Mouse (Mus musculus) layer of hippocampus, postnatal 14 days (tissue): ENCODE results near the gene Tmem258. TPM values are rescaled to one million over a fixed set of nuclear protein-coding genes. Genes with fewer than 3 reads are reported as not detected.
A peak's percentile ranks its signal among the peaks of the same experiment; 100 is the strongest.

Experiments
- DNase-seq, 2 experiments: peaks; one replicate each; pipeline ENCODE4 v3.0.0; 2021 to 2022; ENCODE audit warnings: low spot score in 2 of 2, mixed read lengths in 1 of 2
- total RNA-seq, 2 experiments: library from RNA; stranded (reverse); gene quantifications; 2 replicates each; pipeline ENCODE4 v1.2.3; 2021

The Tmem258 gene
- total RNA-seq, 2 experiments from 2014 or later: 90.6 to 91.7 TPM

DNA sequence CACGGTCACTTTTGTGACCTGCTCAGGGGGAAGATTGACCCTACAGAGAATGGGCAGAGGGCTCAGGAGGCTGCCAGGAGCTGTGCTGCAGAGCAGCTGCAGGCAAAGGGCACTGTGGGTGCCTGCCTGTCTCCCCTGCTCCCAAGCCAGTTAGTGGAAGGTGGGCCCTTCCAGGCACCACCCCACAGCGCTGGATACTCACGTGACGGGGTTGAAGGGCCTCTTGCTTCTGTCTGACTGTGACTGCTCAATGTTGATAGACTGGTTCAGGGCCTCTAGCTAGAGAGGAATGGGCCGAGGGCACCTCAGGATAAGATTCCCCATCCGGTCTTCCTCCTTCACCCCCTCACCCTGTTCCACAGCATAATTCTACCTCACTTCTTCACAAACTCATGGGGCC, 15.8 kb downstream of the Tmem258 start:
- DNase-seq: no peak

- no peak for DNase-seq
Measured at GRCm38 (mm10) chr19:10221585-10221984, 17.8 kb downstream of the Tmem258 start.

GRCm38 (mm10) chr19:10222656-10223055, 18.8 kb downstream of the Tmem258 start:
- no peak for DNase-seq

DNA sequence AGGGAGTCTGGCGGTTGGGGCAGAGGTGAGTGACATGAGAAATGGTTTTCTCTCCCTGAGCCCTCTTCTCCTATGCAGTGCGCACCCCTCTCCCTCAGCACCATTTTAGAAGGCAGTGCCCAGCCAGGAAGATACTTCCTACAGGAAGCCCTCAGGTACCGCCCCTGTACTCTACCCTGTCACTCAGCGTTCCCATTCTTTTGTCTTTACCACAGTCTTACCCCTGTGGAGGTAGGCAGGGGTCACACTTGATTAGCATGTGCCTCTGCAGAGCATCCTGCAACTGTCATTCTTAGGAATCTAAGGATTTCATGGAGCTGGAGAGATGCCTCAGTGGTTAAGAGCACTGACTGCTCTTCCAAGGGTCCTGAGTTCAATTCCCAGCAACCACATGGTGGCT, 19.7 kb downstream of the Tmem258 start:
- no peak for DNase-seq

GRCm38 (mm10) chr19:10224637-10225453, 21.0 kb downstream of the Tmem258 start:
- DNase-seq: no peak

GRCm38 (mm10) chr19:10225767-10226166, 22.0 kb downstream of the Tmem258 start:
- DNase-seq: no peak

DNA sequence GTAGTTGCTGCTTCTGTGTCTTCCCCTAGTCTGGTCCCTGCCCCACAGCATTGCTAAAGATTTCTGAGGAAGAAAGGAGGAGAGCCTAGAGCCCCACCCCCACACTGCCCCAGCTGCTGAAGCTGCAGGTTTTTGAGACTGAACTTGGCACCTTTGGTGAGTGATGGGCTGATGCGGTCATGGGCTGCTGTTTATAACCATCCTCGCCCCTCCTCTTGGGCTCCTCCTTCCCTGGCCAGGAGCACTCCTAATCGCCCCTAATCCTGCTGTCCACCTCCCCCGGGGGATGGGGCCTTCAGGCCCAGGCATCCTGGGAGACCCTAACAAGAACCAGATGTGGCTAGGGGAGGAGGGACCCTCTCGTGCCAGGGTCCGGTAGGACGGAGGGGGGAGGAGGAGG, 27.2 kb downstream of the Tmem258 start:
- DNase-seq: no peak

GRCm38 (mm10) chr19:10231871-10232270, 28.1 kb downstream of the Tmem258 start:
- DNase-seq: no peak

- no peak for DNase-seq
Measured at GRCm38 (mm10) chr19:10232327-10233017, 28.7 kb downstream of the Tmem258 start.

DNA sequence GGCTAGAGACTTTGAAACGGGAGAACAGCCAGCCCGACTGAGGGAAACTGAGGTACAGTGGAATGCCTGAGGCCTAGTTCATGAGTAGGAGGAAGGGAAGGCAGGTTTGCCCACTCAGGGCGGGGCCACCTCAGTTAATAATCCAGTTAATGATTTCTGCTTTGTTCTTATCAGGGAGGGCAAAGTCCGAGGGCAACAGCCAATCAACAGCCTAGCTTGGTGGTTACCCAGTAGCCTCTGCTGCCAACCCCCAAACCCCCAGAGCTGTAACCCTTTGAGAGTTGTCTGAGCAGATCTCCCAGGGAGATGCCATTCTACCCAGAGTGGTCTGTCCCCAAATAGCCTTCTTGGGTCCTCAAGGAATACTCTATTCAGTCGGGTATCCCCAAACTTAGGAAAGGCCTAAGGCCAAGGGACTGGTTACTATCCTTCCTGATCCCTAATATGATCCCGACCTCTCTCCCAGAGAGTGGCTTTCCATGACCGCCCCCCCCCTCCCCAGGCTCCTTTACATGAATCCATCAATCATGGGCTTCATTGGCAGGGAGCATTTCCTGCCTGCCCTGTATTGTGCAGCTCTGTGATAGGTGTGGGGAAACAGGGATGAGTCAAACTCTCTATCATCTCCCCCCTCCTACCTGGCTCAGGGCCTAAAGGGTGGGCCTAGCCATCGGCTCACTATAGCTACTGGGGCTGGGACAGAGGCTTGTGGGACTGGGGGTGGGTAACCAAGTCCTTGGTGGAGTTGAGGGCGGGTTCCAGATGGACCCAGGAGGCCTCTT, 32.2 kb downstream of the Tmem258 start:
- DNase-seq: no peak

DNA sequence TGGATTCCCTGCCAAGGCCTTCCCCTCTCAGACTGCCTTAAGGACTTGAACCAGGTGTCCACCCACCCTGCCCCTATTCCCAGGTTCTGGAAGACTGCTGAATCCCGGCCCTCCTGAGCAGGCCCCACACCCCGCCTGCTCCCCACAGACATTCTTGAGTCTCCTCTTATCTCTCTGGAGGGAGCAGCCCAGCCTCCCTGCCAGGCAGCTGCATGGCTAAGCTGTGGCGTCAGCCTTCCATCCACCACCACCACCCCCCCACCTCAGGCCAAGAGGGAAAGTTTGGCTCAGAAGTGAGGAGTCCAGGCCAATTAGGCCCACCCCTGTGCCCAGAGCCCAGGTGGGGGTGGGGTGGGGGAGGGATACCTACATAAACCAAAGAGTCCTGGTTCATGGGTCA, 34.7 kb downstream of the Tmem258 start:
- DNase-seq: no peak

DNA sequence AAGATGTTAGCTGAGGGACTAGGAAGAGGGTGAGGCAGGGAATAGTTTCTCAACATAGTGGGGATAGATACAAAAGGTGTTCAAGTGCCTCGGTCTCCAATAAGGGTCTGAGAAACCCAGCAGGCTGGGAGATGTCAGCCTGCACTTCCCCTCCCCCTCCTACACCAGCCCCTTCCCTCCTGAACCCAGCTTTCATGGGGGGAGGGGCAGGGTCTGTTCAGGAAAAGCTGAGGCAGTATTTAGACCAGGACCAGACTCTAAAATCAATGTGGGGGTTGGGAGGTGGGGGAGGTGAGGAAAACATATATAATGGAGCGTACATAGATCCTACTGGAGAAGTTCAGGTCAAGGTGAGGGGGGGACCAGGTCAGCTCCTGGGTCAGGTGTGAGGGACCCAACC, 35.6 kb downstream of the Tmem258 start:
- DNase-seq: no peak

- DNase-seq: no peak
Measured at GRCm38 (mm10) chr19:10239975-10240653, 36.3 kb downstream of the Tmem258 start.

GRCm38 (mm10) chr19:10240654-10241305, 37.0 kb downstream of the Tmem258 start, which contains the start of gene Myrf:
Gene Myrf, minus strand, starts transcription at chr19:10240748.
- peak; percentile 55 for DNase-seq

DNA sequence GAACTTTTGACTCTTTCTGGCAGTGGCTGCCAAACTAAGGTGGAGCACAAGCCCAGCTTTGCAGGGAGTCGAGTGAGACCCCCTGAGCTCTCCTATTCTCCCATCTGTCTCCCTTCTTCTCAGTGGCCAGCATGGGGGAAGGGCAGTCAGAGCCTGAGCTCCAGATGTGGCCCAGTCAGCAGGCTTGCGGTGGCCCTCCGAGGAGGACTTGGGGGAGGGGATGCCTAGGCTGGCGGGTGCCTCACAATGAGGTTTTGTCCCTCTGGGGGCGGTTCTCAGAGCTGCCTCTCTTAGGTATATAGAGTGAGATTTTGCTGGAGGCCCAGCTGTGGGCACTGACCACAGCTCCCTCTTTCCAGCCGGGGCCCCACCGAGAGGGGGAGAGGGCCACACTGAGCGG, 39.1 kb downstream of the Tmem258 start:
- DNase-seq: no peak

DNA sequence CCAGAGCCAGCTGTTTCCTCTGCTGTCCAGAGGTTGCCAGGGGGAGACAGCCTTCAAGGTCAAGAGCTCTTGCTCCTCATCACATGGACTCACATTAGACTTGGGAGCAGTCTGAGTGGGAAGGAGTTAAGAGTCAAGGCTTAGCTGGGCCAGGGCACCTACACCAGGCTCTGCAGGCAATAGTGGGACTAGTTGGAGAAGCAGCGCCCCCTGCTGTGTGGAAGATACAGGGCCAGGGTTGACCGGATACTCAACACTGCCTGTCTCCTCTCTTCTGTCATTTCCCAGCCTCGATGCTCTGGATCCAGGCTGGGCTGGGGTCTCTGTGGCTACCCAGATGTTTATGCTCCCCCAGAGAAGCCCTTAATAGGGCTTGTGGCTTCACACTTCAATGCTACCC, 40.4 kb downstream of the Tmem258 start:
- DNase-seq: peak; percentile 62 to 74

GRCm38 (mm10) chr19:10247165-10247564, 43.4 kb downstream of the Tmem258 start:
- no peak for DNase-seq

DNA sequence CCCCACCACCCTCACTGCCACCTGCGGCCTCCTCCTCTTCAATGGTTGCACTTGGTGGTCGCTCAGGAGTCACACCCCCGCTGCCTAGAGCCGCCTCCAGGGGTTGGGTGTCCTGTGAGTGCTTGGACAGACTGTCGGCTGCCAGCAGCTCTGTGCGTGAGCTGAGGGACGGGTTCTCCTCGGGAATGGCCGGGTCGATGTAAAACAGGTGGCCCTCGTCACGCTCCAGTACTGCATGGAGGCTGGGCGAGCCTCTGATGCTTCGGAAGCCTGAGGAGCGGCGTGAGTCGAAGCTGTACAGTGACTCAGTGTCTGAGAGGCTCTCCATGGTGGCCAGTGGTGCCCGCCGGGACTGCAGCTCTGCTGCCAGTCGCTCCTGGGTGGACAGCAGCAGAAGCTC, 44.3 kb downstream of the Tmem258 start:
- DNase-seq: no peak
